Mouse (Mus musculus): Measurements from ENCODE around the gene Nobox. TPM values are rescaled to one million over a fixed set of nuclear protein-coding genes. Genes with fewer than 3 reads are reported as not detected.
A peak's percentile ranks its signal among the peaks of the same experiment; 100 is the strongest.

The Nobox gene
- total RNA-seq (2012; rRNA removed) = 0.11 TPM in 1 of 2 replicates, not detected in the other

DNA sequence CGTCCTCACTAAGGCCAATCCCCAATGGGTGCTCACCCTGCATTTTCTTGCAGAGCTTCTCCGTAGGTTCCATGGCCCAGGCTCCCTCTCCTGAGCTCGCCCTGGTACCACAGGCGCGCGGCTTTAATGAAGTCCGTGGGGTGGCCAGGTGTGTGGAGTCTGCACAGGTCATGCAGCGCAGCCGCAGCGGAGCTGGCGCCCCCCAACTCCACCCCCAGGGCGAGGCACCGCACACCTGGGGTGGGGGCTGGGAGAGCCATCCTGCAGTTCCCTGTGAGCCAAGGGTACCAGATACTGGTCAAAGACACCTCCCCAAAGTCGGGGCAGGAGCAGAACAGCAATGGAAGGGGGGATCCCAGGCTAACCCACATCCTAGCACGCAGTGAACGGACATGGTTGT, at the start of gene Nobox:
Nobox (minus strand) TSS at position 101 of the 400 bp plus-strand sequence.
- in situ Hi-C loops (cut with MboI; ENCODE audit: low sequenced_read_pairs in 2 of 2, unreplicated experiment in 2 of 2) = no loop called here
- Histone ChIP-seq H3K27ac (ENCODE audit: insufficient read depth, low read depth, low read length, poor library complexity, severe bottlenecking) (no peak within 1 kb of the TSS), H3K4me1 (ENCODE audit: control insufficient read depth in 2 of 2, insufficient read depth in 2 of 2, low read length in 2 of 2, poor library complexity in 1 of 2) (0 out of 4 replicates have a peak, but pooled peaks cover 0 to 3% of the 10 kb centered on the region in 2 experiments), H3K9me3 (ENCODE audit: control insufficient read depth, insufficient read depth, low read depth, low read length) (no peaks in the 10 kb centered on the region), H3K36me3 (ENCODE audit: control insufficient read depth, insufficient read depth, low read length, poor library complexity, severe bottlenecking) (no peaks in the 10 kb centered on the region), H3K4me3 (ENCODE audit: insufficient read depth in 1 of 2, low read depth in 1 of 2, low read length in 2 of 2, poor library complexity in 1 of 2, severe bottlenecking in 1 of 2) (peak within 1 kb of the TSS; percentile 15 to 20; a peak in 1 of 4 replicates), H3K9ac (ENCODE audit: insufficient read depth, low read depth, low read length, poor library complexity, severe bottlenecking) (no peak within 1 kb of the TSS)
- no peak for DNase-seq (ENCODE audit: low read depth, low spot score)
- no peak for TF ChIP-seq MAFK (IDR thresholded peaks at IDR 0.05; ENCODE audit: insufficient read depth, low read depth, low read length)
- no peak for TF ChIP-seq ZNF384 (IDR thresholded peaks at IDR 0.05; ENCODE audit: low read depth, low read length)
- no peak for TF ChIP-seq ZC3H11A (IDR thresholded peaks at IDR 0.05; ENCODE audit: borderline replicate concordance, low read depth, low read length)
- TF ChIP-seq HCFC1 (IDR thresholded peaks at IDR 0.05; ENCODE audit: borderline replicate concordance, insufficient read depth, low read length) = no peak
- no peak for TF ChIP-seq CHD2 (IDR thresholded peaks at IDR 0.05; ENCODE audit: low read depth, low read length)

DNA sequence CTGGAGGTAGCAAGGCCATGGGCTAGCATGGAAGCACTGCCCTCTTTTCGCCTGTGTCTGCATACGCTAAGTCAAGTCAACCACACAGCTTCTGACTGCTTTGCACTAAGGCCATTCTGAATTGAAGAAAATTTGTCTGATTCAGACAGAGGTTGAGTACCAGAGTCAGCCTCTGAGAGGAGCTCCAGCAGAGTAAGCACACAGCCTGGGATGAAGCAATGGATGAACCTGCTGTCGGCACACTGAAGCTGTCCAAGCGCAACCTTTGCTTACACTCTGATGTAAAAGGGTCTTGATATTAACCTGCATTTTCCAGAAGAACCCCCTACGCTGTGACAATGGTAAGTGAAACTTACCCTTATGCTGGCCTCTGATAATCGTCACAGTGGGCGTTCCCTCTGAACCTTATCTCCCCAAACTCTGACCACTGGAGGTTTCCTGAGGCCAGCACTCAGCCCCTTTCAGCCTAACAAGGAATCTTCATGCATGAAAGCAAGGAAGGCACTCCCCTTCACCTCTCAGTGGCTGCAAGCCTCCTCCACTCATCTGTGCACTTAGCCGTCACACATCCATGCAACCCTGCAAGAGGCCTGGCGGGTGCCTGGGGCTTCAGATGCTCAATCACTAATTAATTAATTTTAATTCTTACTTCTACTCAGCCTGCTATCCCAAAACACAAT, 45.3 kb upstream of the Nobox start:
- TF ChIP-seq HCFC1 (IDR thresholded peaks at IDR 0.05; ENCODE audit: borderline replicate concordance, insufficient read depth, low read length) = no peak
- no peak for TF ChIP-seq MAFK (IDR thresholded peaks at IDR 0.05; ENCODE audit: insufficient read depth, low read depth, low read length)
- TF ChIP-seq ZNF384 (IDR thresholded peaks at IDR 0.05; ENCODE audit: low read depth, low read length) = no peak
- TF ChIP-seq ZC3H11A (IDR thresholded peaks at IDR 0.05; ENCODE audit: borderline replicate concordance, low read depth, low read length) = no peak
- TF ChIP-seq CHD2 (IDR thresholded peaks at IDR 0.05; ENCODE audit: low read depth, low read length) = no peak
- no peak for DNase-seq (ENCODE audit: low read depth, low spot score)
- H3K9me3 ChIP-seq (ENCODE audit: control insufficient read depth, insufficient read depth, low read depth, low read length) = no peaks in the 10 kb centered on the region
- H3K9ac ChIP-seq (ENCODE audit: insufficient read depth, low read depth, low read length, poor library complexity, severe bottlenecking) = no peak overlapping the region
- in situ Hi-C loops (cut with MboI; ENCODE audit: low sequenced_read_pairs in 2 of 2, unreplicated experiment in 2 of 2) = no loop called here
- no peaks in the 10 kb centered on the region for H3K36me3 ChIP-seq (ENCODE audit: control insufficient read depth, insufficient read depth, low read length, poor library complexity, severe bottlenecking)
- no peaks in the 10 kb centered on the region; a peak in 1 of 4 replicates for H3K4me1 ChIP-seq (ENCODE audit: control insufficient read depth in 2 of 2, insufficient read depth in 2 of 2, low read length in 2 of 2, poor library complexity in 1 of 2)
- H3K27ac ChIP-seq (ENCODE audit: insufficient read depth, low read depth, low read length, poor library complexity, severe bottlenecking) = no peak overlapping the region
- no peak overlapping the region for H3K4me3 ChIP-seq (ENCODE audit: insufficient read depth in 1 of 2, low read depth in 1 of 2, low read length in 2 of 2, poor library complexity in 1 of 2, severe bottlenecking in 1 of 2)

DNA sequence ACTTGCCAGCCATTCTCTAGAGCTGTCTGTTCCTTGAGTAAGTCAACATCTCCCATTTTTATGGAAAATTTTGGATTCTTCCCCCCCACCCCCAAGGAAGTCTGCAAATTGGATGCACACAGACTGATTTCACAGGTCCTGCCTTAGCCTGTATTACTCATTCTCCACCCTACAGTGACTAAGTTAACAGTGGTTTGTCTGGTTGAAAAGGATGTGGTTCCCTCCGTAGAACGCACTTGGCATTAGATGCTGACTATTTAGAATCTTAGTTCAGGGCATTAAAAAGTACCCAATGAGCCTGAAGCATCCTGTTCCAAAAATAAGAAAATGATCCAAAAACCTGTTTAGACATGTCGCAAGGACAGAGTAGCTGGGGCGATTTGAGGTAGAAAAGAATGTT, 44.1 kb upstream of the Nobox start:
- no peaks in the 10 kb centered on the region for H3K4me1 ChIP-seq (ENCODE audit: control insufficient read depth in 2 of 2, insufficient read depth in 2 of 2, low read length in 2 of 2, poor library complexity in 1 of 2)
- no peak for TF ChIP-seq ZC3H11A (IDR thresholded peaks at IDR 0.05; ENCODE audit: borderline replicate concordance, low read depth, low read length)
- TF ChIP-seq CHD2 (IDR thresholded peaks at IDR 0.05; ENCODE audit: low read depth, low read length) = no peak
- no peak overlapping the region for H3K27ac ChIP-seq (ENCODE audit: insufficient read depth, low read depth, low read length, poor library complexity, severe bottlenecking)
- in situ Hi-C loops (cut with MboI; ENCODE audit: low sequenced_read_pairs in 2 of 2, unreplicated experiment in 2 of 2) = no loop called here
- DNase-seq (ENCODE audit: low read depth, low spot score) = no peak
- no peak overlapping the region for H3K9ac ChIP-seq (ENCODE audit: insufficient read depth, low read depth, low read length, poor library complexity, severe bottlenecking)
- H3K36me3 ChIP-seq (ENCODE audit: control insufficient read depth, insufficient read depth, low read length, poor library complexity, severe bottlenecking) = no peaks in the 10 kb centered on the region
- no peaks in the 10 kb centered on the region for H3K9me3 ChIP-seq (ENCODE audit: control insufficient read depth, insufficient read depth, low read depth, low read length)
- H3K4me3 ChIP-seq (ENCODE audit: insufficient read depth in 1 of 2, low read depth in 1 of 2, low read length in 2 of 2, poor library complexity in 1 of 2, severe bottlenecking in 1 of 2) = no peak overlapping the region

DNA sequence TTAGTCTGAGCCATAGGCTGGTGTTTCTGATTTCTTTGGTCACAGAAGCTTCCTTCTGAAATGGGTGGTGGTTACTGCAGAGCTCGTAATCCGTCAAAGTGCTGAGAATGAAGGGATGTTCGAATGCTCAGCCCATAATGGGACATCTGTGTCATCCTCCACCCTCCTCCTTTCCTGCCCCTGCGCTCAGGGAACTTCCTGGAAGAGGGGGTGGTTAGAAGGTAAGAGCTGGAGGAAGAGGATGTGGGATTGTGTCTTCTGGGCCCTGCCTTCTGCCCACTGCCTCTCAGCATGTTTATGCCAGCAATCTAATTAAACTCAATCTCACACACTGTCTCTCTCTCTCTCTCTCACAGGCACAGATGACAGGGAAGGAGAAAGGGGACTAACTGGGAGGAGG, 39.7 kb upstream of the Nobox start:
- H3K9ac ChIP-seq (ENCODE audit: insufficient read depth, low read depth, low read length, poor library complexity, severe bottlenecking) = no peak overlapping the region
- TF ChIP-seq CHD2 (IDR thresholded peaks at IDR 0.05; ENCODE audit: low read depth, low read length) = no peak
- TF ChIP-seq MAFK (IDR thresholded peaks at IDR 0.05; ENCODE audit: insufficient read depth, low read depth, low read length) = no peak
- no peak for TF ChIP-seq ZC3H11A (IDR thresholded peaks at IDR 0.05; ENCODE audit: borderline replicate concordance, low read depth, low read length)
- no peak for TF ChIP-seq HCFC1 (IDR thresholded peaks at IDR 0.05; ENCODE audit: borderline replicate concordance, insufficient read depth, low read length)
- no peak for TF ChIP-seq ZNF384 (IDR thresholded peaks at IDR 0.05; ENCODE audit: low read depth, low read length)
- in situ Hi-C loops (cut with MboI; ENCODE audit: low sequenced_read_pairs in 2 of 2, unreplicated experiment in 2 of 2) = no loop called here
- no peak overlapping the region for H3K27ac ChIP-seq (ENCODE audit: insufficient read depth, low read depth, low read length, poor library complexity, severe bottlenecking)
- DNase-seq (ENCODE audit: low read depth, low spot score) = no peak
- no peak overlapping the region for H3K4me3 ChIP-seq (ENCODE audit: insufficient read depth in 1 of 2, low read depth in 1 of 2, low read length in 2 of 2, poor library complexity in 1 of 2, severe bottlenecking in 1 of 2)
- H3K4me1 ChIP-seq (ENCODE audit: control insufficient read depth in 2 of 2, insufficient read depth in 2 of 2, low read length in 2 of 2, poor library complexity in 1 of 2) = no peaks in the 10 kb centered on the region
- no peaks in the 10 kb centered on the region for H3K9me3 ChIP-seq (ENCODE audit: control insufficient read depth, insufficient read depth, low read depth, low read length)
- no peaks in the 10 kb centered on the region for H3K36me3 ChIP-seq (ENCODE audit: control insufficient read depth, insufficient read depth, low read length, poor library complexity, severe bottlenecking)

Measured in ES-E14 (cell line).